Mouse (Mus musculus): Measurements from ENCODE around the gene Fam166a.

Fam166a gene

GRCm38 (mm10) chr2:25240310-25240709, 21.8 kb downstream of the Fam166a start:
- CTCF ChIA-PET: interaction anchor here (0.6 to 1.0 kb wide), 5 partner anchors 9 to 648 kb away, joined by 3 to 4 read pairs (median 3); no protein-coding TSS in a partner anchor

- CTCF ChIA-PET: interaction anchor here (0.6 to 1.4 kb wide), 6 partner anchors 8 to 647 kb away, joined by 3 to 4 read pairs (median 3); no protein-coding TSS in a partner anchor
Observed at GRCm38 (mm10) chr2:25240723-25241437, 22.3 kb downstream of the Fam166a start.

- CTCF ChIA-PET: interaction anchor here (1.4 kb wide), 1 partner anchor 48 kb away, joined by 3 read pairs; no protein-coding TSS in a partner anchor
Observed at GRCm38 (mm10) chr2:25241438-25241775, 22.9 kb downstream of the Fam166a start.

GRCm38 (mm10) chr2:25242101-25242506, 23.6 kb downstream of the Fam166a start, which contains the start of the genes Rnf208 and Cysrt1:
TSS of gene Rnf208 (plus strand) at chr2:25242255.
TSS of gene Cysrt1 (minus strand) at chr2:25242452.
- CTCF ChIA-PET: interaction anchor here (0.6 to 1.4 kb wide), 2 partner anchors 14 to 48 kb away, joined by 3 to 4 read pairs; no protein-coding TSS in a partner anchor

- CTCF ChIA-PET: interaction anchor here (0.5 to 0.9 kb wide), 3 partner anchors 11 to 117 kb away, joined by 3 read pairs; no protein-coding TSS in a partner anchor
Observed at GRCm38 (mm10) chr2:25243342-25243741, 24.8 kb downstream of the Fam166a start.

GRCm38 (mm10) chr2:25244144-25244543, 25.6 kb downstream of the Fam166a start:
- CTCF ChIA-PET: interaction anchor here (0.7 kb wide), 1 partner anchor 47 kb away, joined by 11 read pairs; no protein-coding TSS in a partner anchor

GRCm38 (mm10) chr2:25246183-25247072, 27.9 kb downstream of the Fam166a start, which contains the start of gene AL732309.1:
TSS of gene AL732309.1 (minus strand) at chr2:25246863.
- CTCF ChIA-PET: interaction anchor here (0.6 kb wide), 1 partner anchor 19 kb away, joined by 3 read pairs; no protein-coding TSS in a partner anchor

- CTCF ChIA-PET: interaction anchor here (1.1 kb wide), 1 partner anchor 31 kb away, joined by 4 read pairs; no protein-coding TSS in a partner anchor
Observed at GRCm38 (mm10) chr2:25252331-25252730, 33.8 kb downstream of the Fam166a start.

- CTCF ChIA-PET: interaction anchor here (0.8 to 1.5 kb wide), 2 partner anchors 10 to 26 kb away, joined by 3 to 4 read pairs; no protein-coding TSS in a partner anchor
Observed at GRCm38 (mm10) chr2:25255284-25255779, 36.8 kb downstream of the Fam166a start, which contains the start of gene Tmem203. TSS of gene Tmem203 (plus strand) at chr2:25255439.

- CTCF ChIA-PET: interaction anchor here (0.6 to 1.5 kb wide), 4 partner anchors 28 to 154 kb away, joined by 3 to 5 read pairs (median 4); no protein-coding TSS in a partner anchor
Observed at GRCm38 (mm10) chr2:25256443-25257109, 38.0 kb downstream of the Fam166a start.

- CTCF ChIA-PET: interaction anchor here (0.6 to 0.7 kb wide), 2 partner anchors 60 to 154 kb away, joined by 3 to 5 read pairs; no protein-coding TSS in a partner anchor
Observed at GRCm38 (mm10) chr2:25257250-25257649, 38.7 kb downstream of the Fam166a start.

- CTCF ChIA-PET: no interaction called here
Observed at GRCm38 (mm10) chr2:25258887-25259286, 40.3 kb downstream of the Fam166a start.

- CTCF ChIA-PET: interaction anchor here (0.6 kb wide), 1 partner anchor 67 kb away, joined by 7 read pairs; no protein-coding TSS in a partner anchor
Observed at GRCm38 (mm10) chr2:25261870-25262269, 43.3 kb downstream of the Fam166a start.

- CTCF ChIA-PET: interaction anchor here (0.6 to 0.8 kb wide), 2 partner anchors 9 to 68 kb away, joined by 5 to 7 read pairs; partner anchors contain the start of genes Anapc2 and Ssna1
Observed at GRCm38 (mm10) chr2:25262291-25262767, 43.8 kb downstream of the Fam166a start, which contains the start of gene Tprn. TSS of gene Tprn (plus strand) at chr2:25262618.

- CTCF ChIA-PET: interaction anchor here (0.8 kb wide), 1 partner anchor 9 kb away, joined by 5 read pairs; the partner anchor contains the start of genes Anapc2 and Ssna1
Observed at GRCm38 (mm10) chr2:25262795-25263622, 44.5 kb downstream of the Fam166a start.

GRCm38 (mm10) chr2:25263623-25264285, 45.2 kb downstream of the Fam166a start:
- CTCF ChIA-PET: no interaction called here

GRCm38 (mm10) chr2:25264286-25264660, 45.7 kb downstream of the Fam166a start:
- CTCF ChIA-PET: no interaction called here

GRCm38 (mm10) chr2:25264851-25265250, 46.3 kb downstream of the Fam166a start:
- CTCF ChIA-PET: no interaction called here

Data from spleen, embryonic (tissue).